Mouse (Mus musculus): ENCODE data around the gene Ces2b.

GRCm38 (mm10) chr8:104808542-104809413, 22.6 kb upstream of the Ces2b start:
- TF ChIP-seq CTCF (IDR thresholded peaks at IDR 0.05) = no peak
- TF ChIP-seq EP300 (IDR thresholded peaks at IDR 0.05) = no peak

Data from lung, postnatal 0 days (tissue).